Mouse (Mus musculus) lung, adult 2 months (tissue): Measurements from ENCODE around the gene Adamts15.

ENCODE experiments used
- CTCF ChIP-seq: fragments of 200-500 bp; IDR thresholded peaks from 2 replicates; pipeline ENCODE4 v1.5.1; 2011; ENCODE audit warnings: mild to moderate bottlenecking, low read length, control low read depth; ENCODE audit not compliant: insufficient read depth
- POLR2A ChIP-seq: fragments of 200-500 bp; IDR thresholded peaks from 2 replicates; pipeline ENCODE4 v1.6.1; 2011; ENCODE audit warnings: low read depth, mild to moderate bottlenecking, control low read depth, low read length, borderline replicate concordance; ENCODE audit errors: extremely low read depth

GRCm38 (mm10) chr9:30895618-30896017 is 26.6 kb downstream of the Adamts15 start:
- TF ChIP-seq CTCF (no peak), POLR2A (no peak)
